Mouse (Mus musculus): ENCODE measurements around the gene Taf6l. TPM values are rescaled to one million over a fixed set of nuclear protein-coding genes. Genes with fewer than 3 reads are reported as not detected.

Gene Taf6l
- polyA plus RNA-seq, 1 experiment from 2014 or later, result 17.1 TPM

- Histone ChIP-seq H3K27me3 (ENCODE audit: control insufficient read depth, insufficient read depth, low read length) (no peaks in the 10 kb centered on the region), H3K4me1 (ENCODE audit: control insufficient read depth, insufficient read depth, low read length) (peaks cover 14% of the 10 kb centered on the region; the same call in 1 of the 2 replicates), H3K9me3 (ENCODE audit: control insufficient read depth, low read depth, low read length) (no peaks in the 10 kb centered on the region), H3K27ac (ENCODE audit: low read length) (no peak overlapping the region), H3K4me3 (ENCODE audit: low read depth, low read length) (no peak overlapping the region; the same call in 1 of the 2 replicates), H3K36me3 (ENCODE audit: control insufficient read depth, insufficient read depth, low read length) (peaks cover 28% of the 10 kb centered on the region), H3K9ac (replicated peaks; ENCODE audit: low read depth, low read length) (no peak overlapping the region), H3K4me2 (replicated peaks; ENCODE audit: low read depth, low read length) (no peak overlapping the region)
- no peak for ATAC-seq (ENCODE audit: insufficient number of reproducible peaks, insufficient read depth, low FRiP score, low read depth)
- 36% methylated on average over 3 of the region's 3 CpGs for WGBS
Measured at GRCm38 (mm10) chr19:8726609-8727390, 59.4 kb downstream of the Taf6l start.

- WGBS, result 40% methylated on average over 4 of the region's 4 CpGs
- Histone ChIP-seq H3K27ac (ENCODE audit: low read length) (peak overlapping the region; percentile 7; the same call in 1 of the 2 replicates), H3K4me2 (replicated peaks; ENCODE audit: low read depth, low read length) (peak overlapping the region; percentile 87), H3K27me3 (ENCODE audit: control insufficient read depth, insufficient read depth, low read length) (no peaks in the 10 kb centered on the region), H3K9me3 (ENCODE audit: control insufficient read depth, low read depth, low read length) (no peaks in the 10 kb centered on the region), H3K4me1 (ENCODE audit: control insufficient read depth, insufficient read depth, low read length) (peaks cover 14% of the 10 kb centered on the region; the same call in 1 of the 2 replicates), H3K36me3 (ENCODE audit: control insufficient read depth, insufficient read depth, low read length) (peaks cover 28% of the 10 kb centered on the region), H3K9ac (replicated peaks; ENCODE audit: low read depth, low read length) (peak overlapping the region; percentile 93), H3K4me3 (ENCODE audit: low read depth, low read length) (peak overlapping the region; percentile 65)
- no peak for ATAC-seq (ENCODE audit: insufficient number of reproducible peaks, insufficient read depth, low FRiP score, low read depth)
Measured at GRCm38 (mm10) chr19:8725081-8725613, 61.1 kb downstream of the Taf6l start.

Small RNAs within 50 kb of the gene (microRNA-seq; reads per million reads assigned to microRNA genes)
- gene Mir6992, result not detected

Other genes with a start within 250 kb of the Taf6l start
- gene Slc22a8, start 195.2 kb downstream of the Taf6l start, polyA plus RNA-seq (2014; fragmentation: Nextera tagmentation; extraction: Ambion mirVana), result not detected in 2 replicates
- not detected in 2 replicates for gene Slc22a6, start 168.4 kb downstream of the Taf6l start, polyA plus RNA-seq (2014; fragmentation: Nextera tagmentation; extraction: Ambion mirVana)
- 0.35 and 0.38 TPM in 2 replicates for gene Chrm1, start 122.6 kb downstream of the Taf6l start, polyA plus RNA-seq (2014; fragmentation: Nextera tagmentation; extraction: Ambion mirVana)
- gene Slc3a2, start 63.0 kb downstream of the Taf6l start, polyA plus RNA-seq (2014; fragmentation: Nextera tagmentation; extraction: Ambion mirVana), result 80.8 and 91.1 TPM in 2 replicates
- 79.4 and 85.6 TPM in 2 replicates for gene Wdr74, start 50.6 kb downstream of the Taf6l start, polyA plus RNA-seq (2014; fragmentation: Nextera tagmentation; extraction: Ambion mirVana)
- 1.0 and 1.9 TPM in 2 replicates for gene 1700092M07Rik, start 45.7 kb downstream of the Taf6l start, polyA plus RNA-seq (2014; fragmentation: Nextera tagmentation; extraction: Ambion mirVana)
- gene Stx5a, start 45.0 kb downstream of the Taf6l start, polyA plus RNA-seq (2014; fragmentation: Nextera tagmentation; extraction: Ambion mirVana), result 141 and 143 TPM in 2 replicates
- 168 and 178 TPM in 2 replicates for gene Nxf1, start 29.3 kb downstream of the Taf6l start, polyA plus RNA-seq (2014; fragmentation: Nextera tagmentation; extraction: Ambion mirVana)
- gene Tmem223, start 15.4 kb downstream of the Taf6l start, polyA plus RNA-seq (2014; fragmentation: Nextera tagmentation; extraction: Ambion mirVana), result 178 and 194 TPM in 2 replicates
- 85.4 and 94.0 TPM in 2 replicates for gene Tmem179b, start 11.9 kb downstream of the Taf6l start, polyA plus RNA-seq (2014; fragmentation: Nextera tagmentation; extraction: Ambion mirVana)
- gene Polr2g, start 12.2 kb upstream of the Taf6l start, polyA plus RNA-seq (2014; fragmentation: Nextera tagmentation; extraction: Ambion mirVana), result 140 and 151 TPM in 2 replicates
- 4.7 and 5.2 TPM in 2 replicates for gene Zbtb3, start 16.1 kb upstream of the Taf6l start, polyA plus RNA-seq (2014; fragmentation: Nextera tagmentation; extraction: Ambion mirVana)
- gene Ttc9c, start 32.9 kb upstream of the Taf6l start, polyA plus RNA-seq (2014; fragmentation: Nextera tagmentation; extraction: Ambion mirVana), result 47.5 and 51.7 TPM in 2 replicates
- 10.0 and 10.1 TPM in 2 replicates for gene Hnrnpul2, start 33.6 kb upstream of the Taf6l start, polyA plus RNA-seq (2014; fragmentation: Nextera tagmentation; extraction: Ambion mirVana)
- not detected in 2 replicates for gene AC129217.1, start 43.4 kb upstream of the Taf6l start, polyA plus RNA-seq (2014; fragmentation: Nextera tagmentation; extraction: Ambion mirVana)
- gene Bscl2, start 51.0 kb upstream of the Taf6l start, polyA plus RNA-seq (2014; fragmentation: Nextera tagmentation; extraction: Ambion mirVana), result 42.5 and 43.0 TPM in 2 replicates
- 13.9 and 17.8 TPM in 2 replicates for gene Gng3, start 52.8 kb upstream of the Taf6l start, polyA plus RNA-seq (2014; fragmentation: Nextera tagmentation; extraction: Ambion mirVana)
- gene Lrrn4cl, start 64.4 kb upstream of the Taf6l start, polyA plus RNA-seq (2014; fragmentation: Nextera tagmentation; extraction: Ambion mirVana), result 1.2 and 1.6 TPM in 2 replicates
- 154 and 162 TPM in 2 replicates for gene Ubxn1, start 85.1 kb upstream of the Taf6l start, polyA plus RNA-seq (2014; fragmentation: Nextera tagmentation; extraction: Ambion mirVana)
- gene Uqcc3, start 94.5 kb upstream of the Taf6l start, polyA plus RNA-seq (2014; fragmentation: Nextera tagmentation; extraction: Ambion mirVana), result 63.9 and 67.6 TPM in 2 replicates
- gene Lbhd1, start 97.3 kb upstream of the Taf6l start, polyA plus RNA-seq (2014; fragmentation: Nextera tagmentation; extraction: Ambion mirVana), result 58.5 and 82.3 TPM in 2 replicates
- not detected in 2 replicates for gene Gm49403, start 97.5 kb upstream of the Taf6l start, polyA plus RNA-seq (2014; fragmentation: Nextera tagmentation; extraction: Ambion mirVana)
- 71.0 and 82.4 TPM in 2 replicates for gene 1810009A15Rik, start 102.4 kb upstream of the Taf6l start, polyA plus RNA-seq (2014; fragmentation: Nextera tagmentation; extraction: Ambion mirVana)
- not detected in 2 replicates for gene Gm49416, start 102.5 kb upstream of the Taf6l start, polyA plus RNA-seq (2014; fragmentation: Nextera tagmentation; extraction: Ambion mirVana)
- 29.3 and 33.5 TPM in 2 replicates for gene Ints5, start 106.6 kb upstream of the Taf6l start, polyA plus RNA-seq (2014; fragmentation: Nextera tagmentation; extraction: Ambion mirVana)
- 82.0 and 90.3 TPM in 2 replicates for gene Ganab, start 111.7 kb upstream of the Taf6l start, polyA plus RNA-seq (2014; fragmentation: Nextera tagmentation; extraction: Ambion mirVana)
- 35.7 and 37.5 TPM in 2 replicates for gene B3gat3, start 134.0 kb upstream of the Taf6l start, polyA plus RNA-seq (2014; fragmentation: Nextera tagmentation; extraction: Ambion mirVana)
- gene Rom1, start 142.9 kb upstream of the Taf6l start, polyA plus RNA-seq (2014; fragmentation: Nextera tagmentation; extraction: Ambion mirVana), result 1.0 and 2.0 TPM in 2 replicates
- 16.8 and 18.2 TPM in 2 replicates for gene Eml3, start 143.1 kb upstream of the Taf6l start, polyA plus RNA-seq (2014; fragmentation: Nextera tagmentation; extraction: Ambion mirVana)
- gene Mta2, start 155.5 kb upstream of the Taf6l start, polyA plus RNA-seq (2014; fragmentation: Nextera tagmentation; extraction: Ambion mirVana), result 41.5 and 45.3 TPM in 2 replicates
- gene Tut1, start 167.4 kb upstream of the Taf6l start, polyA plus RNA-seq (2014; fragmentation: Nextera tagmentation; extraction: Ambion mirVana), result 27.2 and 27.6 TPM in 2 replicates
- gene Eef1g, start 180.6 kb upstream of the Taf6l start, polyA plus RNA-seq (2014; fragmentation: Nextera tagmentation; extraction: Ambion mirVana), result 469 and 470 TPM in 2 replicates
- gene Ahnak, start 202.9 kb upstream of the Taf6l start, polyA plus RNA-seq (2014; fragmentation: Nextera tagmentation; extraction: Ambion mirVana), result 33.4 and 40.6 TPM in 2 replicates

Measured in stomach, embryonic 14.5 days (tissue).